Mouse (Mus musculus) megakaryocyte-erythroid progenitor cell, adult 5-6 weeks (primary cell): ENCODE data around the gene Mapk3. TPM values are rescaled to one million over a fixed set of nuclear protein-coding genes. Genes with fewer than 3 reads are reported as not detected.
"Not testable (repeated sequence)": the region's sequence is repeated elsewhere in the genome, so short reads cannot be mapped to it uniquely, and the experiment has no call there.

Experiments
- ATAC-seq: replicated peaks from 2 replicates; pipeline ENCODE4 v1.8.0; 2016; ENCODE audit warnings: mild to moderate bottlenecking, inconsistent platforms; ENCODE audit not compliant: severe bottlenecking, poor library complexity, low FRiP score, low TSS enrichment
- total RNA-seq, 2 experiments: library from RNA; stranded (forward) in 1 of 2; stranded (reverse) in 1 of 2; fragments of 200-1000, 215-1000 nt in 1 of 2; fragments of >200 nt in 1 of 2; fragmentation: Nextera tagmentation in 1 of 2; gene quantifications; 2 replicates each; pipeline ENCODE4 v1.2.3; 2014 to 2017

The Mapk3 gene
- total RNA-seq, 2 experiments from 2014 or later = 20.1 to 41.0 TPM

DNA sequence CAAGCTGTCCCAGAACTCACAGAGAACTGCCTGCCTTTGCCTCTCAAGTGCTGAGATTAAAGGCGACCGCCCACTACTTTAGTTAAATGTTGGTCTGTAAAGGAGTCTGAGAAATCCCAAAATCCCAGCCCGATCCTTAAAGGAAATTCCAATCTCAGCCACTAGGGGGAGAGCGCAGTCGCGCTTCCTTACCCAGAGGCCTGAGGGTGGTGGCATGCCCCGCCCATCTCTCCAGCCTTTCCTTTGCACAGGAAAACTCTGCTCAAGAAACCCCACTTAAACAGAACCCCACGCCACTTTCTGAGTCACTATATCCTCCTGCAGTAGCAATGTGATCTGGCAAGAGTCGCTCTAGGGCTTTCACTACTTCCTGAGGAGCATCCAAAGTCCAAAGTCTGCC, 4.5 kb upstream of the Mapk3 start:
- peak; percentile 66 for ATAC-seq

DNA sequence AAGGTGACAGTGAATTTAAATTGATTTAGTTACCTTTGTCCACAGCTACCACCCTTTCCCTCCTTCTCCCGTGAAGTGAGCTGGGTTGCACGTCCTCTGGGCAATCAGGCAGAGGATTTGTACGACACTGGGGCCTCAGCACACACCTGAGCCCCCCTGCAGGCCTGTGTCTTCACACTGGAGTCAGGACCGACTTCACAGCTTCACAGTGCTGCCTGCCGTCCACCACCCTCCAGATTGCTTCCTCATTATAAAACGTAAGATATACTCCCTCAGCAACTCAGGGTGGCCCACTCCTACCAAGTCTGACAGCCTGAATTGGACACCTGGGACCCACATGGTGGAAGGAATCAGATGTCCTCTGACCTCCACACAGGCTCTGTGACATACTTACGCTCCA, 862 bp upstream of the Mapk3 start:
- ATAC-seq = no peak

DNA sequence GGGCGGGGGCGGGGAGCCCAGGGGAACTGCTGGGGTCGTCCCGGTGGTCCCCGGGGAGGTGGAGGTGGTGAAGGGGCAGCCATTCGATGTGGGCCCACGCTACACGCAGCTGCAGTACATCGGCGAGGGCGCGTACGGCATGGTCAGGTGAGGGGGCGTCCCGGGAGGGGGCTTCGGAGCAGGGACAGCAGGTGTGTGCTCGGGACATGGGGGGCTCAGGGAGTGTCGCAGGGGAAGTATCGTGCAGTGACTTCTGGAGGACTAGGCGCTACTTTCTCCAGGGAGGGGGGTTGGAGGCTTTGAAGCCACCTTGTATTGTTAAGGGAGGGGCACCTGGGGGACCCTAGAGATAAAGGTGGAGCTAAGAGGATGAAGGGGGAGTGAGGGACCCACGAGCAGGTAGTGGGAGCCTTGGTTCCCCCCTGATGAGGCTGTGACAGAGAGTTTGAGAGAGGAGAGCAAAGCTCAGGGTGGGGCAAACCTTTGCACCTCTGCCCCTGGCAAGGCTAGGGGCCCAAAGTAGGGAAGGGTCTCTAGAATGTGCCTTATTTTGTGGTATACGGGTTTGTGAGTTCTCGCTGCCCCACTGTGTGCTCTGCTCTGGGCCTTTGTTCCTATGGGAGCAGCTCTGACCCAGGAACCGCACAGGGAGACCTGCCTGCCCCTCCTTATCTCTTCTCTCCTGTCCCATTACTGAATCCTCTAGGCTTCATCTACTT, 430 bp downstream of the Mapk3 start:
- ATAC-seq = no peak

DNA sequence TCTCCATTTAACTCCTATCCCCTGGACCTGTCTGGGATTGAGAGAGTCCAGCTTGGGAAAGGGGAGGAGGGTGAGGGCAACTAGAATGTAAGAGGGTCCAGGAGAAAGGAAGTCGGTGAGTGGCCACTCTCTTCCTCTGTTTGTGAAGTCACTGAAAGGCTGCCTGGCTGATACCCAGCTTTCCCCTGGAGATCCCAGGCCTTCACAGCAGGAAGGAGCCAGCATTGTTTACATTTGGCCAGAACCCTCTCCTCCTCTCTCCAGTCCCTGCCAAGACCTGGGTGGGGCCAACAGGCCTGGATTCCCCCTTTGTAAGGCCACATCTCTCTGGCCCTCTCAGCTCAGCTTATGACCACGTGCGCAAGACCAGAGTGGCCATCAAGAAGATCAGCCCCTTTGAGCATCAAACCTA, 996 bp downstream of the Mapk3 start:
- ATAC-seq = no peak

DNA sequence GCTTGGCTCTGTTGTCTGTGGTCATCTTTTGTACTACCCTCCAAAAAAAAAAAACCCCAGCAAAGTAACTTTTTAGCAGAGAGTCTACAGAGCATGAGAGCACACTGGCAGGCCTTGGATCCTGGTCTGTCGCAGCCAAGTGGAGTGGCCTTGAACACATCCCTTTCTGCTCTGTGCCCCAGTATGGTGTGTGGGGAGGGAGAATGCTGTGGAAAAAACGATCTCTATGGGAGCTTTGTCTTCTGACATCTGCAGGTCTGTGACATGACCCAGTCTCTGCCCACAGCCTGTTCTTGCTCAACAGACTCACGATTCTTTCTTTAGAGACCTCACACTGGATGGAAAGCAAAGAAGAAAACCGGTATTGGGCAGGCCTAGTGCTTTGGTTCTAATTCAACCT, 1.6 kb downstream of the Mapk3 start:
- ATAC-seq = no peak

DNA sequence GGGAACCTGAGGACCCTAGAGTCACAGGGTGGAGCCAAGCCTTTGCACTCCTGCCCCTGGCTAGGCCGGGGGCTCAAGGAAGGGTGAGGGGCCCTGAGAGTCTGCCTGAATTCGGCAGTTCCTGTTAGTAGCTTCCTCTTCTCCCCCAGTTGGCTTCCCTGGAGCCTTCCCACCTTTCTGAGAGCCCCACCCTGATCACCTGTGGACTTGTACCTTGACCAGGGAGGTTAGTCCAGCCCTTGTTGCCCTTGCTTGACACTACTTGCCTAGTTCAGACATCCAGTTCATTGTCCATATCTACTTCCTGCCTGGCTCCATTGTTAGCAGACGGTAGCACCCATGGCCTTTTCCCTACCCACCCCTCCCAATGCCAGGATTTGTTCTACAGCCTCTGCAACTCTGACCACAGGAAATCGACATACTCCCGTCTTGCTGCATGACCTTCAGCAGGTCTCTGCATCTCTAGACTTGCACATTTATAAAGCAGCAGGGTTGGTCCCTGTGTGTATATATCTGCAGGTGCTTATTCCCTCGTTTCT, 2.2 kb downstream of the Mapk3 start:
- ATAC-seq = no peak

DNA sequence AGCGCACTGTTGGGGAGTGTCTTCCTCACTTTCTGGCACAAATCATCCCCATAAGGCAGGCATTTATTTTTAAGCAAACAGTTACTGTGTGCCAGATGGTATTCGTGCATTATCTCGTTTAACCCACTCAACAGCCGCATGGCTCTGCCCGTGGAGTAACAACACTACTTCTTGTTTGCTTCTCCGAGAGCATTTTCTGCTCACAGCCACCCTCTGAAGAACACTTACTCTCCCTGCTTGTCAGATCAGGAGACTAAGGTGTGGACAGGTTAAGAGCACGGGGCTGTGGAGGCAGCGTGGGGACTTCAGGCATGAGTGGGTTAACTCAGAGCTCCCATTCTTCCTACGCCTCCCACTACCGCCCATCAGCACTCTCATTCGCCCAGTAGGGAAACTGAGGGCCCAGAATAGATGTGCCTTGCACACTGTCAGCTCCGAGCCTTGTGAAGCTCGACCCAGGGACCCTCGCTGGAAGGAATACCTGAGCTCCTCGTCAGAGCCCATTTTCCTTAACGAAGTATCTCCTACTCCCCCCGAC, 3.1 kb downstream of the Mapk3 start:
- no peak for ATAC-seq

DNA sequence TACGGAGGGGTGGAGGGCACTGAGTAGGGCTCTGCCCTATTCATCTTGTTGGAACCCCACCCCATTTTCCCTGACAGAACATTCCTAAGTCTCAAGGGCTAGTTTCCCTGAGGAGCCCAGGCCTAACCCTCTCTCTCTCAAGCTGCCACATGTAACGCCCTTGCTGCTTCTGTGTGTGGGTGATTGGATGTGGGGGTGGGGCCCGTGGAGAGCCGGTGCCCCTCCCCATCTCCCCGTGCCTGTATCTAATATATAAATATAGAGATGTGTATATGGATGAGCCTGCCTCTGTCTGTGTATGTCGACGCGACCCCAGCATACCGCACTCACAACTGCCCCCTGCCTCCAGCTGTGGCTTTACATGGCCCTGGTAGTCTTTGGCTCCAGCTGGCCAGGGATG, 6.1 kb downstream of the Mapk3 start:
- no peak; the same call in 1 of the 2 replicates for ATAC-seq

DNA sequence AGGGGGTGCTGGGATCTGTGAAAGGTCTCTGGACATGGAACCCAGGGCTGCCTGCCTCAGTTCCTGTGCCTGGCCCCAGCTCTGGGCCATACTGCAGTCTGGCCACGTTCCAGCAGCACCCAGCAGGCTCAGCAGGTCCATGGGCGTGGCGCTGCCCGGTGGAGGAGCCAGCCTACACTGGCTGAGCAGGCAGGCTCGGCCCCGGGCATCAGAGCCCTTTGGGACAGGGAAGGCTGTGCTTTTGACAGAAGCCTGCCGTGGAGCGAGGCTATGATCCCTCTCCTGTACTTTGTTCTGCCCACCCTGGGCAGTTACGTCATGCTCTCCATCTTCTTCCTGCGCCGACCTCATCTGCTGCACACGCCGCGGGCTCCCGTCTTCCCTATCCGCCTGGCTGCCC, 6.8 kb downstream of the Mapk3 start, which contains the start of gene Gdpd3:
Gene Gdpd3, plus strand, starts transcription at position 134 of the 400 bp plus-strand sequence.
- peak; percentile 43 for ATAC-seq

DNA sequence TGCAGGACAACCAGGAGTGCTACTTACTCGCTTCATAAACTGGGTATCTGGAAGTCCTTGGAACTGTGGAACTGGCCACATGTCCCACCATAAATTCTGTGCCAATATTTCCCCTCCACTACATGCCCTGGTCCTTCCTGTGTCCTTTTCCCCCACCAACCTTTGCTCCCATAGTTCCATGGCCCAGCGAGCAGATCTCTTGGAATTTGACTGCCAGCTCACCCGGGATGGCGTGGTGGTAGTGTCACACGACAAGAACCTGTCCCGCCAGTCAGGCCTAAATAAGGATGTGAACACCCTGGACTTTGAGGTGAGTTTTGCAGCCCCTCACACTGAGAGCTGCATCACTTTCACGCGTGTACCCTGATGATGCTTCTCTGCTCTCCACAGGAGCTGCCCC, 7.6 kb downstream of the Mapk3 start:
- no peak for ATAC-seq

DNA sequence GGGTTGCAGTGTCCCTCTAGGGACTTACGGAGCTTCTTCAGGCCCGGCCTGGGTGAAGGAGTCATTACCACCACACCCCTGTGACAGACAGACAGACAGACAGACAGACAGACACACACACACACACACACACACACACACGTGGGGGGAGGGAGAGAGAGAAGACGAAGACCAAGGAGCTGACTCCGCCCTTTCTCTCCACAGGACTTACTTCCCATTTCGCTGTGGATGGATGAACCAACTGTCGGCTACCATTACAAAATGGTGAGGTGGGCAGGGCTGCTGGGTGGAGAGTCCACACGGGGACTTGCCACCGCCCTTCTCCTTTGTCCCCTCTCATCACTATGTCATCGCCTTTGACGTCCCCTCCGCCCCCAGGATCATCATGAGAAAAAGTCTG, 11.4 kb downstream of the Mapk3 start:
- no peak for ATAC-seq

DNA sequence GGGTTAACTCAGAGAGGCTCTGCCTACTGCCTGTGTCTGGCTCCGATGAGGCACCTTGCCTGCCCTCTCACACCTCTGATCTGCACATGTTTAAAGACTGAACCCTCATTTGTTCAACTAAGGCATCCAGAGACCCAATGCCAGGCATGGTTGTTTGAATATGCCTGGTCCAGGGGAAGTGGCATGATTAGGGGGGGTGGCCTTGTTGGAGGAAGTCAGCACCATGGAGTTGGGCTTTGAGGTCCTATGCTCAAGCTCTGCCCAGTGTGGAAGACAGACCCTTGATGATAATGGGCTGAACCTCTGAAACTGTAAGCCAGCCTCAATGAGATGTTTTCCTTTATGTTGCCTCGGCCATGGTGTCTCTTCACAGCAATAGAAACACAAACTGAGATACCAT, 13.9 kb downstream of the Mapk3 start:
- ATAC-seq = no peak

DNA sequence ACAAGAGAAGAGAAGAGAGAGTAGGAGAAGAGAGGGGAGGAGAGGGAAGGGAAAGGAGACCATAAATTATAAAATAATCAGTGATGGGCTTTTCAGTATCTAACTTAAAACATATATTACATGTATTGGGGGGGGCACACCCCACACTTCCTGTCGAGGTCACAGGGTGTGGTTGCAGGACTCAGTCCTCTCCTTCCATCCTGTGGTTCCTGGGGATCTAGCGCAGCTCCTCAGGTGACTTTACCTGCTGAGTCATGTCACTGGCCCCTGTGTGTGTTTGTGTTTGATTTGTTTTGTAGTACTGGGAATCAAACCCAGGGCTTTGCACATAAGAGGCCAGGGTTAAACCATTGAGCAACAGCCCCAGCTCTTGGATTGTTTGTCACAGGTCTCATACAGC, 15.1 kb downstream of the Mapk3 start:
- no peak for ATAC-seq

DNA sequence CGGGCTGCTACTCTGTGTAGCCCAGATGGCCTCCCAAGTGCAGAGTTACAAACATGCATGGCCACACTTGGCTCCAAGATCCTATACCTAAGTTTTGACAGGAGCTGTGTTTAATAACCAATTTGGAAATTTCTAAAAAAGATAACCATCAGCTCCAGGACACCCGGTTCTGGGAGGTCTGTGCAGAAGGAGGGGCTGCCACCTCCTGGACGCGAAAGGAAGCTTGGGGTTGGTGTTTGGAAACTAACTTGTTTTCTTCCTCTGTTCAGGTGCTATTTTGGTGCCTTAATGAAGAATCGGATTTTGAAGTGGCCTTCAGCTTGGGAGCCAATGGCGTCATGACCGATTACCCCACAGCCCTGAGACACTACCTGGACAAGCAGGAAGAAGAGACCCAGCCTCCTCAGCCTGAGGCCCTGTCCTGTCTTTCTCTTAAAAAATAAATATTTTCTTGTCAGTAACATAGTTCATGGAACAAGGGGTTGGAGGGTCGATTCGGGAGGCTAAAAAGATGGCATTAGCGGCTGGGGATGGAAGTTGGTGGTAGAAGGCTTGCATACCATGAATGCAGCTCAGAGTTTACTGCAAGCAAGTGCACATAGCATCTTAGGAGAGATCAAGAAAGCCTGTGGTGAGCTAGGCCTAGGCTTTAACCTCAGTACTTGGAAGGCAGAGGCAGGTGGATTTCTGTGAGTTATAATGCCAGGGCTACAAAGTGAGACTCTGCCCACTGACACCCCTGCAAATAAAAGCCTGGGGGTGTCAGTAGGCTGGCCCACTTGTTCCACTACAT, 16.0 kb downstream of the Mapk3 start:
- ATAC-seq = no peak

DNA sequence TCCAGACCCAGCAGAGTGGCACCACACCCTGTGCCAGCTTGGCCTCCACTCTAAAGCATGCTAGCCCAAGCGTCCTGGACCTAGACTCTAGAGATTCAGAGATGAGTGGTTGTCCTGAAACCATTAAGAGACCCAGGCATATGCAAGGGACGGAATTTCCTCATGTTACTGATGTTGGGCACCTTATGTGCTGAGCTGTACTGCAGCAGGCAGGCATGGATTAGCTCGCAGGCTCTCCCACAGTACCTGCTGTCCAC, 16.5 kb downstream of the Mapk3 start:
- ATAC-seq = no peak

DNA sequence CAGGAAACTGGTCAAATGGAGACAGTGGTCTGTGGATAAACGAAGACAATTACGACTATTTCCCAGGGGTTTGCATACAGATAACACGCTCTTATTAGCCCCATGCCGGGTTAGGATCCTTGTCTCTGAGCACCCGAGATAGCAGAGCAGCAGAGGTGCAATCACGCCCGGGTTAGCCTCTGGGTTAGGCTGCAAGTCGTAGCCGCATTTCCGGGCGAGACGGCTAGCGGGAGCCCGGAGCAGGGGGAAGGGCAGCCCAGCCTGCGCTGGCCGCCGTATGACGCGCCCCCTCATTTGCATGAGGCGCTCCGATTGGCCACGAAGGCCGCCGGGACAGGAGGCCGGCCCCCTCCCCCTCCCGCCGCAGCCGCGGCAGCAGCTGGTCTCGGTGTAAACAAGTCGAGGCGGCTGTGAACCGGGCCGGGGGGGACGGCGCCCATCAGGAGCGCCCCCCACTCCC, 17.2 kb downstream of the Mapk3 start, which contains the start of gene Ypel3:
Gene Ypel3, plus strand, starts transcription at position 358 of the 460 bp plus-strand sequence.
- peak; percentile 85 for ATAC-seq

DNA sequence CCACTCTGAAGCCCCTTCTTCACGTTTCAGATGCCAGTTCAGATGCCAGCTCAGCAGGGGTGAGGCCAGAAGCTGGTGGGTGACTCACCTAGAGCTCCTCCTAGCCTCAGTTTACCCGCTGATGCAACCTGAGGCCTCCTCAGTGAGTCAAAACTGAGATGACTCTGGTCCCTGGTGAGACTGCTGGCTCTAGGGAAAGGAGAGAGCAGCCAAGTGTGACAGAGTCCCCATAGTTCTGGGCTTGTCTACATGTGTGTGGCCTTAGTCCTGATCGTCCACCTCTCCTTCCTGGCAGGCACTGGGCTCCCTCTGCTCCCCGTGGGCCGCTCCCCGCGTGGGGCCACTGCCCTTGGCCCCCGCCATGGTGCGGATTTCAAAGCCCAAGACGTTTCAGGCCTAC, 18.1 kb downstream of the Mapk3 start:
- ATAC-seq = no peak

DNA sequence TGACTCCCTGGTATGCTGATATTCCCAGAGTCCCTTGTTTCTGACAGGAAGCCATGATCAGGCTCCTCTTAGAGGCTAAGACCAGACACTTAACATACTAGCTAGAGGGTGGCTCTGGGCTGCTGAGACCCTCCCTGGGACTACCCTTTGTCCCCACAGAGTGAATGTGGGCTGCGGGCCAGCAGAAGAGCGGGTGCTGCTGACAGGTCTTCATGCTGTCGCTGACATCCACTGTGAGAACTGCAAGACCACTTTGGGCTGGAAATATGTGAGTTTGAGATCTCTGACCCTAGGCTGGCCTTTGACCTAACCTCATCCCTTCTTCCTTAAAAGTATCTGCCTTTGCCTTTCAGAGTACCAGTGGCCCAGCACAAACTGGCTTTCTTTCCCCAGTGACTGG, 18.7 kb downstream of the Mapk3 start:
- no peak for ATAC-seq

DNA sequence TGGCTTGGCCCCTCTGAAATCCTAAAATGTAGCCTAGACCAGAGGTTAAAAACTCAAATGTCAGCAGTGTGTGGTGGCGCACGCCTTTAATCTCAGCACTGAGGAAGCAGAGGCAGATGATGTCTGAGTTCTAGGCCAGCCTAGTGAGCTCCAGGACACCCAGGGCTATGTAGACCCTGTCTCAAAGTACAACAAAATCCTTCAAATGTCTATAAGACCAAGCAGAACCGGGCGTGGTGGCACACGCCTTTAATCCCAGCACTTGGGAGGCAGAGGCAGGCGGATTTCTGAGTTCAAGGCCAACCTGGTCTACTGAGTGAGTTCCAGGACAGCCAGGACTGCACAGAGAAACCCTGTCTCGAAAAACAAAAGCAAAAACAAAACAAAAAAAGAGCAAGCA, 19.7 kb downstream of the Mapk3 start:
- not testable (repeated sequence) for ATAC-seq
